Mouse (Mus musculus): ENCODE results near the gene Ildr2. TPM values are rescaled to one million over a fixed set of nuclear protein-coding genes. Genes with fewer than 3 reads are reported as not detected.

The Ildr2 gene
- 5.1 and 5.3 TPM in 2 replicates for polyA plus RNA-seq (2016; fragmentation: Nextera tagmentation; extraction: Ambion mirVana)

- peak within 1 kb of the TSS; percentile 51 for H3K9ac ChIP-seq
- H3K4me1 ChIP-seq: peaks cover 30% of the 10 kb centered on the region
- peak within 1 kb of the TSS; percentile 53 for H3K4me3 ChIP-seq
- peak within 1 kb of the TSS; percentile 86 for H3K4me2 ChIP-seq (replicated peaks)
- 0 out of 2 replicates have a peak, but pooled peaks cover 3% of the 10 kb centered on the region for H3K27me3 ChIP-seq (replicated peaks)
- H3K36me3 ChIP-seq: no peaks in the 10 kb centered on the region
- under 1% methylated on average over 72 of the region's 72 CpGs for WGBS
- peak; percentile 75 for ATAC-seq (ENCODE audit: low FRiP score, low read depth)
- no peaks in the 10 kb centered on the region for H3K9me3 ChIP-seq
- H3K27ac ChIP-seq: no peak within 1 kb of the TSS
Observed at GRCm38 (mm10) chr1:166253898-166254894, at the start of gene Ildr2. TSS of gene Ildr2 (plus strand) at chr1:166254139.

GRCm38 (mm10) chr1:166204171-166204570, 49.8 kb upstream of the Ildr2 start:
- Histone ChIP-seq H3K4me1 (no peaks in the 10 kb centered on the region), H3K36me3 (no peaks in the 10 kb centered on the region), H3K9ac (no peak overlapping the region), H3K4me3 (no peak overlapping the region), H3K4me2 (replicated peaks) (no peak overlapping the region), H3K27ac (no peak overlapping the region), H3K27me3 (replicated peaks) (no peaks in the 10 kb centered on the region), H3K9me3 (no peaks in the 10 kb centered on the region)
- WGBS: 32% methylated on average over 5 of the region's 5 CpGs
- ATAC-seq (ENCODE audit: low FRiP score, low read depth): no peak

- Histone ChIP-seq H3K27ac (no peak overlapping the region), H3K27me3 (replicated peaks) (no peaks in the 10 kb centered on the region), H3K4me3 (no peak overlapping the region), H3K4me2 (replicated peaks) (no peak overlapping the region), H3K9ac (no peak overlapping the region), H3K9me3 (no peaks in the 10 kb centered on the region), H3K36me3 (no peaks in the 10 kb centered on the region), H3K4me1 (no peaks in the 10 kb centered on the region)
- ATAC-seq (ENCODE audit: low FRiP score, low read depth): no peak
- 77% methylated on average over 3 of the region's 3 CpGs for WGBS
Observed at GRCm38 (mm10) chr1:166205159-166205558, 48.8 kb upstream of the Ildr2 start.

DNA sequence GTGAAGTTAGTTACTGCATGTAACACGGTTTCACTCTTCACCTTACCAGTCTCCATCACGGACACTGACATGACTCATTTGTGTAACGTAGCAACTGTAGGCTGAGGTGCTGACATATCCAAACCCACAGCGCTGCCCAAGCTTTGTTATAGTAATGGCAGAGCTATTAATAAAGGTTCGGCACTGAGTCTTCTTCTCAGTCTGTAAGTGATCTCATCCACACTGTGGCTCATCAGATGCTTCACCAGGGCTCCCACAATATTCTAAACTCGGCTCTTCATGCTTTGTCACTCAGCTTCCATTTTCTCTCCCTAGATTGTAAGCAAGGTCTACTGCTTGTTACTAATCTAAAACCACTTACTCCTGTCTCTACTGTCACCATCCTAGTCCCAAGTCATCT, 44.6 kb upstream of the Ildr2 start:
- 84% methylated on average over 6 of the region's 6 CpGs for WGBS
- H3K36me3 ChIP-seq: no peaks in the 10 kb centered on the region
- H3K9me3 ChIP-seq: no peaks in the 10 kb centered on the region
- H3K27ac ChIP-seq: no peak overlapping the region
- no peak overlapping the region for H3K4me2 ChIP-seq (replicated peaks)
- no peak overlapping the region for H3K4me3 ChIP-seq
- no peaks in the 10 kb centered on the region for H3K4me1 ChIP-seq
- no peak overlapping the region for H3K9ac ChIP-seq
- ATAC-seq (ENCODE audit: low FRiP score, low read depth): no peak
- H3K27me3 ChIP-seq (replicated peaks): no peaks in the 10 kb centered on the region

DNA sequence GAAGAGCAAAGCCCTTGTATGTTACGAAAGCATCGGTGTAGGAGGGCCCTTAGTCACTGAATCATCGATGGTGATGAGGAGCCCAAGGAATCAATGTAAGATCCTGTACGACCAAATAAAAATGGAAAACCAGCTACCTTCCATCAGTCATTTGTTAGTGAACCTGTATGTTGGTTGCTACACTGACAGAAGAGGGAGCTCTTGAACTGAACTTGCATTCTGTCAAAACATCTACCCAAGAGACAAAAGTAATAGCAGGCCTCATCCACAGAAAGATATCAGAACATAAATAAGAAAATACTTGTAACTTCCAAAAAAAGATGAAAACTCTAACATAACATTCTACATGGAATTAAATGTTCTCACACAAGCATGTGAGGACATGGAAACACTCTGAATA, 39.8 kb upstream of the Ildr2 start:
- no peak overlapping the region for H3K4me2 ChIP-seq (replicated peaks)
- no peak overlapping the region for H3K9ac ChIP-seq
- whole genome bisulfite sequencing: 89% methylated on average over 4 of the region's 4 CpGs
- no peak overlapping the region for H3K4me3 ChIP-seq
- no peaks in the 10 kb centered on the region for H3K36me3 ChIP-seq
- no peak for ATAC-seq (ENCODE audit: low FRiP score, low read depth)
- no peak overlapping the region for H3K27ac ChIP-seq
- no peaks in the 10 kb centered on the region for H3K27me3 ChIP-seq (replicated peaks)
- no peaks in the 10 kb centered on the region for H3K9me3 ChIP-seq
- no peaks in the 10 kb centered on the region for H3K4me1 ChIP-seq

- H3K27me3 ChIP-seq (replicated peaks): no peaks in the 10 kb centered on the region
- H3K4me1 ChIP-seq: no peaks in the 10 kb centered on the region
- no peak within 1 kb of the TSS for H3K4me3 ChIP-seq
- H3K36me3 ChIP-seq: no peaks in the 10 kb centered on the region
- peaks cover 5% of the 10 kb centered on the region for H3K9me3 ChIP-seq
- 86% methylated on average over 53 of the region's 53 CpGs for WGBS
- H3K9ac ChIP-seq: no peak within 1 kb of the TSS
- H3K27ac ChIP-seq: no peak within 1 kb of the TSS
- no peak within 1 kb of the TSS for H3K4me2 ChIP-seq (replicated peaks)
- ATAC-seq (ENCODE audit: low FRiP score, low read depth): no peak
Observed at GRCm38 (mm10) chr1:166238315-166238969, 15.5 kb upstream of the Ildr2 start, which contains the start of gene Mael. TSS of gene Mael (minus strand) at chr1:166238747.

DNA sequence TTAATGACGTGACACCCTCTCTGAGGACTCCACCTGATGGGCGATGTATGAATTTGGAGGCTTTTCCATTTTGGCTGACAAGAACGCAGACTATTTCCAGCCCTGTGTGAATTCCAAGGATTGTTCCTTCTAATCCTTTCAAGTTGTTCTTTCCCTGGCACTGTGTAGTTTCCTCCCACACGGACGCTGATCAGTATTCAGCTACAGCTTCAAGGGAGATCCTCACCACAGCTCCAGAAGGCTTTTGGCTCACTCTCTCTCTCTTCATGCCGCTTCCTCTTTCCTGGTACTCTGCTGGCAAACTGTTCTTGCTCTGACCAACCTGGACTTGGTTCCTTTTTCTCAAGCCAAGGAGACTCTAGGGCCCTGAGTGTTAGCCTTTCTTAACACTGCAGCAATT, 9.7 kb upstream of the Ildr2 start:
- no peaks in the 10 kb centered on the region for H3K9me3 ChIP-seq
- H3K27me3 ChIP-seq (replicated peaks): no peaks in the 10 kb centered on the region
- H3K9ac ChIP-seq: no peak overlapping the region
- H3K4me3 ChIP-seq: no peak overlapping the region
- ATAC-seq (ENCODE audit: low FRiP score, low read depth): no peak
- H3K36me3 ChIP-seq: no peaks in the 10 kb centered on the region
- 92% methylated on average over 6 of the region's 6 CpGs for WGBS
- H3K4me2 ChIP-seq (replicated peaks): no peak overlapping the region
- H3K4me1 ChIP-seq: no peaks in the 10 kb centered on the region
- H3K27ac ChIP-seq: no peak overlapping the region

DNA sequence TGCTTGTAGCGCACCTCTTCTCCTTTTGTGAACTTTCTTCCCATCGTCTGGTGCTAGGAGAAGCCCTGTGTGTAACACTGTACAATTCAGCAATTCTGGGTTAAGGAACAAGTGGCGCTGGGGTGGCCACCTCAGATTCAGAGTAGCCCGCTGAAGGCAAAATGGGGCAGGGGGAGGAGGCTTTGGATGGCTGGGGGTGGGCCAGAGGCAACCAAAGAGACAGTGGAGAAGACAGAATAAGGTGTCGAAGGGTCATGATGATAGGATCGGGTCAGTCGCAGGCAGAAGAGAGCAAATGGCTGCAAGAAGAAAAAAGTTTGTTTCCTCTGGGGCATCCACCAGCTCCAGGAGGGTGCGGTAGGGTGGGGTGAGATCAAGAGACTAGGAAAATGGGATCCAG, 1.2 kb downstream of the Ildr2 start:
- no peak for ATAC-seq (ENCODE audit: low FRiP score, low read depth)
- Histone ChIP-seq H3K27ac (no peak overlapping the region), H3K9ac (peak overlapping the region; percentile 18; the same call in 1 of the 2 replicates), H3K4me3 (peak overlapping the region; percentile 53), H3K4me2 (replicated peaks) (peak overlapping the region; percentile 86), H3K9me3 (no peaks in the 10 kb centered on the region), H3K36me3 (no peaks in the 10 kb centered on the region), H3K27me3 (replicated peaks) (0 out of 2 replicates have a peak, but pooled peaks cover 3% of the 10 kb centered on the region), H3K4me1 (peaks cover 30% of the 10 kb centered on the region)
- WGBS: 13% methylated on average over 8 of the region's 8 CpGs

GRCm38 (mm10) chr1:166255651-166256050, 1.7 kb downstream of the Ildr2 start:
- H3K9ac ChIP-seq: 0 out of 2 replicates have a peak overlapping the region, but pooled peaks have one; percentile 26
- ATAC-seq (ENCODE audit: low FRiP score, low read depth): no peak
- H3K36me3 ChIP-seq: no peaks in the 10 kb centered on the region
- H3K4me3 ChIP-seq: peak overlapping the region; percentile 53
- no peak overlapping the region for H3K27ac ChIP-seq
- 21% methylated on average over 2 of the region's 2 CpGs for WGBS
- 0 out of 2 replicates have a peak, but pooled peaks cover 3% of the 10 kb centered on the region for H3K27me3 ChIP-seq (replicated peaks)
- H3K4me2 ChIP-seq (replicated peaks): peak overlapping the region; percentile 86
- peaks cover 30% of the 10 kb centered on the region for H3K4me1 ChIP-seq
- no peaks in the 10 kb centered on the region for H3K9me3 ChIP-seq

DNA sequence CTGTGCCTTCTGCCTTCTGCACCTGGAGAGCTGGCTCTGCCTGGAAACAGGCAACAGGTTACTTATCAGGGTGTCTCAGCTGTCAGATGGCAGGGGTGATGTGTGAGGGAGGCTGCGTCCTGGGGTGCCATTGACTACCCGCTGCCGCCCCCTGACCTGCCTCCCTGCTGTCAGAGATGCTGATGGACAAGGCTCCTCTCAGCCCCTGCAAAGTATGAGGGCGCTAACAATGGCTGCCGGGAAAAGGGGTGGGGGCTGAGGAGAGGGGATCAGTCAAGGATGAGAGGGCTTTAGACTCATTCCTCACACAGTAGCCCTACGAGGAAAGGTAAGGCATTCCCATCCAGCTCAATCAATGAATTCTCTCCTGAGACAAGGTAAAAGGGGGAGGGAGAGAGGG, 2.4 kb downstream of the Ildr2 start:
- peaks cover 30% of the 10 kb centered on the region for H3K4me1 ChIP-seq
- 8% methylated on average over 6 of the region's 6 CpGs for WGBS

DNA sequence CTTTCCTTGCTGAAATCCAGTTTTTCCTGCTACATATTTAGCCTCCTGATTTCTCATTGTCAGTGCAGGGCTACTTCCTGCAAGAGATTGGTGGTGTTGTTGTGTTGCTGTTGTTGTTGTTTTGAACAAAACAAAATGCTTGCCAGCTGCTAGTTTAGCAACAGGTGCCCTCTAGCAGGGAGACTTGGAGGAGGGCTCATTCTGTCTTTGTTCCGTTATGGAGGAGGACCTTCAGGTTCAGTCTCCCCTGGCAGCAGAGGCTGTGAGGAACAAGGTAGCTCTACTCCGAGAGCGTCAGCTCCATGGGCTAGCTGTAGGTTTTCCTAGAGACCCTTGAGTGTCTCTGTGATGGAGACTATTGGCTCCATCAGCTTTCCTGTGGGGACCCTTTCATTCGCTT, 3.0 kb downstream of the Ildr2 start:
- no peak for ATAC-seq (ENCODE audit: low FRiP score, low read depth)
- no peak overlapping the region for H3K4me3 ChIP-seq
- H3K9me3 ChIP-seq: no peaks in the 10 kb centered on the region
- H3K9ac ChIP-seq: no peak overlapping the region
- WGBS: 74% methylated on average over 4 of the region's 4 CpGs
- H3K4me2 ChIP-seq (replicated peaks): peak overlapping the region; percentile 86
- H3K36me3 ChIP-seq: no peaks in the 10 kb centered on the region
- H3K27me3 ChIP-seq (replicated peaks): 0 out of 2 replicates have a peak, but pooled peaks cover 3% of the 10 kb centered on the region
- no peak overlapping the region for H3K27ac ChIP-seq
- peaks cover 30% of the 10 kb centered on the region for H3K4me1 ChIP-seq

More for the DNA sequence above, 2.4 kb downstream of the Ildr2 start:
- H3K27me3 ChIP-seq (replicated peaks): 0 out of 2 replicates have a peak, but pooled peaks cover 3% of the 10 kb centered on the region
- no peak overlapping the region for H3K9ac ChIP-seq
- H3K4me2 ChIP-seq (replicated peaks): peak overlapping the region; percentile 86
- H3K27ac ChIP-seq: no peak overlapping the region
- H3K4me3 ChIP-seq: peak overlapping the region; percentile 53
- H3K36me3 ChIP-seq: no peaks in the 10 kb centered on the region
- ATAC-seq (ENCODE audit: low FRiP score, low read depth): peak; percentile 47; the same call in 1 of the 2 replicates
- no peaks in the 10 kb centered on the region for H3K9me3 ChIP-seq

- Histone ChIP-seq H3K36me3 (no peaks in the 10 kb centered on the region), H3K27ac (no peak overlapping the region), H3K4me2 (replicated peaks) (no peak overlapping the region), H3K9me3 (no peaks in the 10 kb centered on the region), H3K27me3 (replicated peaks) (0 out of 2 replicates have a peak, but pooled peaks cover 3% of the 10 kb centered on the region), H3K4me3 (no peak overlapping the region), H3K4me1 (peaks cover 26% of the 10 kb centered on the region), H3K9ac (no peak overlapping the region)
- no peak for ATAC-seq (ENCODE audit: low FRiP score, low read depth)
- 83% methylated on average over 6 of the region's 6 CpGs for WGBS
Observed at GRCm38 (mm10) chr1:166259526-166259925, 5.6 kb downstream of the Ildr2 start.

Measured in neural tube, embryonic 12.5 days (tissue).